Mouse (Mus musculus): ENCODE measurements around the gene Map3k20.

GRCm38 (mm10) chr2:72267390-72267789 lies 18.0 kb upstream of the Map3k20 start:
- TF ChIP-seq CTCF (IDR thresholded peaks at IDR 0.05; ENCODE audit: control insufficient read depth, insufficient read depth, low read length): no peak
- TF ChIP-seq POLR2A (IDR thresholded peaks at IDR 0.05; ENCODE audit: borderline replicate concordance, control insufficient read depth, low read depth, low read length): no peak

Data from bone marrow, adult 2 months (tissue).